Mouse (Mus musculus) heart, embryonic 16.5 days (tissue): ENCODE measurements around the gene Dnajc5. TPM values are rescaled to one million over a fixed set of nuclear protein-coding genes. Genes with fewer than 3 reads are reported as not detected.
A peak's percentile ranks its signal among the peaks of the same experiment; 100 is the strongest.

Experiments
- ATAC-seq: fragments of 200-750 bp; cut with Nextera tagmentation; replicated peaks from 2 replicates; pipeline ENCODE4 v1.8.0; 2017; ENCODE audit warnings: moderate number of reproducible peaks; ENCODE audit not compliant: insufficient read depth, low FRiP score; ENCODE audit errors: extremely low read depth
- H3K27ac ChIP-seq: fragments of 300-500 bp; sonication (generic); 2 replicates; pipeline ENCODE4 v1.5.1; 2014; ENCODE audit warnings: mild to moderate bottlenecking, low read length, control low read depth, moderate library complexity
- H3K27me3 ChIP-seq: fragments of 300-500 bp; sonication (generic); 2 replicates; pipeline ENCODE4 v1.6.1; 2014; ENCODE audit warnings: low read length, mixed read lengths; ENCODE audit not compliant: control insufficient read depth, insufficient read depth
- H3K36me3 ChIP-seq: fragments of 300-500 bp; sonication (generic); 2 replicates; pipeline ENCODE4 v1.6.1; 2014; ENCODE audit not compliant: control insufficient read depth, insufficient read depth
- H3K4me1 ChIP-seq: fragments of 300-500 bp; sonication (generic); 2 replicates; pipeline ENCODE4 v1.6.1; 2014; ENCODE audit warnings: low read length, mixed read lengths; ENCODE audit not compliant: control insufficient read depth, insufficient read depth
- H3K4me2 ChIP-seq: fragments of 300-500 bp; sonication (generic); 2 replicates; pipeline ENCODE4 v1.6.1; 2014; ENCODE audit warnings: low read depth, mild to moderate bottlenecking, control low read depth, low read length
- H3K4me3 ChIP-seq: fragments of 300-500 bp; sonication (generic); 2 replicates; pipeline ENCODE4 v1.5.1; 2014; ENCODE audit warnings: mild to moderate bottlenecking, control low read depth, low read length
- H3K9ac ChIP-seq: fragments of 300-500 bp; sonication (generic); 2 replicates; pipeline ENCODE4 v1.6.1; 2014; ENCODE audit warnings: low read length, control low read depth
- H3K9me3 ChIP-seq: fragments of 300-500 bp; sonication (generic); replicated peaks from 2 replicates; pipeline ENCODE4 v1.6.1; 2016; ENCODE audit warnings: low read length; ENCODE audit not compliant: control insufficient read depth
- WGBS: fragments of 180-500 bp; shearing (Covaris S2); extraction: QIAGEN DNeasy Blood & Tissue Kit; methylation state at CpG from one replicate; pipeline ENCODE4 v1.1.7; 2014; 5-methylcytosine and 5-hydroxymethylcytosine counted together
- microRNA-seq: library from miRNA; unstranded; fragments of <30 nt; microRNA quantifications from one replicate; pipeline ENCODE4, GENCODE M21; 2017
- polyA plus RNA-seq: library from polyadenylated mRNA; unstranded; fragments of >200 nt; fragmentation: Nextera tagmentation; extraction: Ambion mirVana; gene quantifications from 2 replicates; pipeline ENCODE4 v1.2.1, GENCODE M21; 2015

The Dnajc5 gene
- polyA plus RNA-seq, 1 experiment from 2014 or later: 77.9 TPM

GRCm38 (mm10) chr2:181602367-181602766 lies 82.1 kb downstream of the Dnajc5 start:
- H3K9me3 ChIP-seq: no peaks in the 10 kb centered on the region
- no peaks in the 10 kb centered on the region for H3K27me3 ChIP-seq
- H3K27ac ChIP-seq: no peak overlapping the region
- peaks cover 15% of the 10 kb centered on the region for H3K4me1 ChIP-seq
- ATAC-seq: no peak
- no peak overlapping the region; the same call in 1 of the 2 replicates for H3K4me3 ChIP-seq
- peak overlapping the region; percentile 89 for H3K4me2 ChIP-seq
- WGBS: 72% methylated on average over 4 of the region's 4 CpGs
- H3K36me3 ChIP-seq: no peaks in the 10 kb centered on the region
- H3K9ac ChIP-seq: no peak overlapping the region

Small RNA genes within 50 kb of the gene (microRNA-seq; reads per million reads assigned to microRNA genes)
- not detected for gene Mir7006

Other genes starting within 250 kb of the Dnajc5 start
- 8.8 and 9.3 TPM in 2 replicates for gene Gmeb2, start 232.4 kb upstream of the Dnajc5 start, polyA plus RNA-seq
- 1.4 and 1.9 TPM in 2 replicates for gene Stmn3, start 206.0 kb upstream of the Dnajc5 start, polyA plus RNA-seq
- gene Rtel1, start 200.7 kb upstream of the Dnajc5 start, polyA plus RNA-seq: 23.8 and 25.9 TPM in 2 replicates
- 28.0 and 30.7 TPM in 2 replicates for gene Zgpat, start 155.6 kb upstream of the Dnajc5 start, polyA plus RNA-seq
- gene Arfrp1, start 155.1 kb upstream of the Dnajc5 start, polyA plus RNA-seq: 63.0 and 65.7 TPM in 2 replicates
- 15.6 and 18.1 TPM in 2 replicates for gene Lime1, start 140.4 kb upstream of the Dnajc5 start, polyA plus RNA-seq
- gene Zbtb46, start 61.1 kb upstream of the Dnajc5 start, polyA plus RNA-seq: 9.8 and 10.3 TPM in 2 replicates
- 0.17 and 0.19 TPM in 2 replicates for gene Abhd16b, start 27.3 kb upstream of the Dnajc5 start, polyA plus RNA-seq
- 123 and 125 TPM in 2 replicates for gene Tpd52l2, start 23.3 kb upstream of the Dnajc5 start, polyA plus RNA-seq
- gene Uckl1, start 64.4 kb downstream of the Dnajc5 start, polyA plus RNA-seq: 77.3 and 85.8 TPM in 2 replicates
- 47.4 and 47.6 TPM in 2 replicates for gene Prpf6, start 71.4 kb downstream of the Dnajc5 start, polyA plus RNA-seq
- gene Zfp512b, start 72.3 kb downstream of the Dnajc5 start, polyA plus RNA-seq: 22.8 and 26.0 TPM in 2 replicates
- 11.2 and 12.4 TPM in 2 replicates for gene Samd10, start 78.7 kb downstream of the Dnajc5 start, polyA plus RNA-seq
- gene Gm29797, start 136.5 kb downstream of the Dnajc5 start, polyA plus RNA-seq: not detected in 2 replicates
- 53.6 and 55.9 TPM in 2 replicates for gene Sox18, start 151.2 kb downstream of the Dnajc5 start, polyA plus RNA-seq
- gene Tcea2, start 159.8 kb downstream of the Dnajc5 start, polyA plus RNA-seq: 17.6 and 19.6 TPM in 2 replicates
- 34.5 and 40.2 TPM in 2 replicates for gene Rgs19, start 173.5 kb downstream of the Dnajc5 start, polyA plus RNA-seq
- not detected in 2 replicates for gene Lkaaear1, start 178.0 kb downstream of the Dnajc5 start, polyA plus RNA-seq
- gene Oprl1, start 194.5 kb downstream of the Dnajc5 start, polyA plus RNA-seq: 1.2 and 1.3 TPM in 2 replicates
- 0.06 and 0.08 TPM in 2 replicates for gene Myt1, start 242.8 kb downstream of the Dnajc5 start, polyA plus RNA-seq